Mouse (Mus musculus): Measurements from ENCODE around the gene Pias1.
A peak's percentile ranks its signal among the peaks of the same experiment; 100 is the strongest.

Pias1 gene

DNA sequence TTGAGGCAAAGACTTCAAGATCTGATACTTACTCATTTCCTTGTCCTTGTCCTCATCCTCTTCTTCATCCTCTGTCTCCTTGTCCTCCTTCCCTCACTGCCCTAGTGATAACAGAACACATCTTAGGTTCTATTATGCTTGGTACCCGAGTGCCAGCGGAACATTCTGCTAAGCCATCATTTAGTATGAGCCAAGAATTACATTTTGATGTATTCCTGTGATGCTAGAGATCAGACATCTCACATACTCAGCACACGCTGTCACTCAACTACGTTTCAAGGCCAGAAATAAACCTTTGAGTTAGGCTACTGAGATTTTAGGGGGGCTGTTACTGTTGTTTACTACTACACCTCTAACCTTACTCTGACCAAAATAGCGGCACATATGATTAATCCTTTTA is at the start of gene Pias1:
Gene Pias1, minus strand, starts transcription at position 101 of the 400 bp plus-strand sequence.
- DNase-seq (ENCODE audit: low spot score), result no peak

DNA sequence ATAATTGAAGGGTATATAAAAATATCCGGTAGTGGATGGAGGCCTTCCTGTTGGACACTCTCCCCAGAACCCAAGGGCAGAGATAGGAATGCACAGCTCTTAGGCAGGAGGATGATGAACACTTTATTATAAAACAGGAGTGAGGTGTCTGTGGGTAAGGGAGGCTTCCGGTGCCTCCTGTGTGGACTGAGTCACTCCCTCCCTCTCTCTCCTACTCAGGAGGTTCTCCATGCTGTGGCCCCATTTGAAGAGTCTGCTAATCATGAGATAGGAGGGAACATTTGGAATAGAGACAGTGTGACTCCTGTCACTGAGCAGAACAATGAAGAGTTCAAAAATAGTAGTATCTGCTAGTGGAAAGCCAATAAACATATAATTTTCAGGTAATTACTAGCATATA is 47.7 kb upstream of the Pias1 start:
- no peak for DNase-seq (ENCODE audit: low spot score)

DNA sequence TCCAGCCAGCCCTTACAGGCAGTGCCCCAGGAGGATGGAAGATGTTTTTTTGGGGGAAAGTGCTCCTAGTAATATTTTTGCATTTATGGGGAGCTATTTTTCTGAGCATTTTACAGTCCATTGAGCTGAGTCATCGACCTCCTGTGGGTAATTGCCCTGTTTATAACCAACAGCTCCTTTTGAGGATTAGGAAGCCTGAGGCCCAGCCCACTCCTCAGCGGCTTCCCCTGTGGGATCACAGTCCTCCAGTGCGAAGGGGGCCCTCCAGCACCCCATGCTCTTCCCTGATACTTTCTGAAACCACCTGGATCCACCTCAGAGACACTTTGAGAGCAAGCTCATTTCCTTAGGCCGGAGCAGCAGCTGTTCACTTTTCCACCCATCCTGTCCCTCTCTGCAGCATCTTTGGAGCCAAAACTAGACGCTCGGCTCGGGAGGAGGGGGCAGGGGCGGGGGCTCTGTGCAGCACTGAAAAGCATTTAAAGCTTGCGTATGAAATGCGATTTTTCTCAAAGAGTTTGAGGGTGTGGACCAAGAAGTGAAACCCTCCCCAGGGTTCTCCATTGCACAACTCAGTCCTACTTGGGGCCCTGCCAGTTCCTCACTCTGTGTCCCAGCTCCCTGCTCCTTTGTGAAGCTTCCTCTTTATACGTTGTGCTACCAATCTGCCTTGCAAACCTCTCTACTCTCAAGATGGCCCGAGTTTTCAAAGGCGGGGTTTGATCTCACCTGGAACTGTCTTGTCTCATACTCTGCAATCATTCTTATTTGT is 43.5 kb upstream of the Pias1 start:
- DNase-seq (ENCODE audit: low spot score), result peak; percentile 59

DNA sequence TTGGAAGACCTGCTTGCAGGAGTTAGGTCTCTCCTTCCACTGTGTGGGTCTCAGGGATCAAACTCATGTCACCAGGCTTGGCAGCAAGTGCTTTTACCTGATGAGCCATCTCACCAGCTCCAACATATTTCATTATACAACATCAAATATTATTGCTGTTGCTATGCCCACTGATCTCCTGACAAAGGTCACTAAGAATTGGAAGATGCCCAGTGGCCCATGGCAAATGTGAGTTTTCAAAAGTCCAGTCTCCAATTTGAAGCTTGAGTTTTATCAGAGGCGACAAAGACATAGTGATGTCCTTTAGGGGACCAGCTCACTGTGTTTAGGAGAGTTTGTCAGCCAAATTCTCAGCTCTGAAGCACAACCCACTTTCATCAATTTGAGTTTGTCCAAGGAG is 34.8 kb upstream of the Pias1 start:
- no peak for DNase-seq (ENCODE audit: low spot score)

DNA sequence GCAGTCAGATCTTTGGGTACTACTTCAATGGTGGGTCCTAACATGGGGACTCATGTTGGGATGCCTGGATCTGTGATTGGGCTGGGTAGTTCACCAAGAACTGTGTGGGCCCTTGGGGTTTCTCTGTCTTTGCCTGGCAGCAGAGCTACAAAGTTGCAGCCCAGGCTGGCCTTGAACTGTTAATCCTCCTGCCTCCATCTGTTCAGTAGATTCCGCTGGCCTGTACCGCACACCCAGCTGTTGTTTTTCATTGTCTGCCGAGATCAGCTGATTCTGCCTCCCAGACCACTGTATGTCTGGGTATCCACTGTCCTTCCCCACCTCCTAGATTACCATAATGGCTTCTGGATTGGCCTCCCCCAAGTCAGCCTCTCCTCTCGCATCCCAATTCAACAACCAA is 19.6 kb upstream of the Pias1 start:
- DNase-seq (ENCODE audit: low spot score), result no peak

DNA sequence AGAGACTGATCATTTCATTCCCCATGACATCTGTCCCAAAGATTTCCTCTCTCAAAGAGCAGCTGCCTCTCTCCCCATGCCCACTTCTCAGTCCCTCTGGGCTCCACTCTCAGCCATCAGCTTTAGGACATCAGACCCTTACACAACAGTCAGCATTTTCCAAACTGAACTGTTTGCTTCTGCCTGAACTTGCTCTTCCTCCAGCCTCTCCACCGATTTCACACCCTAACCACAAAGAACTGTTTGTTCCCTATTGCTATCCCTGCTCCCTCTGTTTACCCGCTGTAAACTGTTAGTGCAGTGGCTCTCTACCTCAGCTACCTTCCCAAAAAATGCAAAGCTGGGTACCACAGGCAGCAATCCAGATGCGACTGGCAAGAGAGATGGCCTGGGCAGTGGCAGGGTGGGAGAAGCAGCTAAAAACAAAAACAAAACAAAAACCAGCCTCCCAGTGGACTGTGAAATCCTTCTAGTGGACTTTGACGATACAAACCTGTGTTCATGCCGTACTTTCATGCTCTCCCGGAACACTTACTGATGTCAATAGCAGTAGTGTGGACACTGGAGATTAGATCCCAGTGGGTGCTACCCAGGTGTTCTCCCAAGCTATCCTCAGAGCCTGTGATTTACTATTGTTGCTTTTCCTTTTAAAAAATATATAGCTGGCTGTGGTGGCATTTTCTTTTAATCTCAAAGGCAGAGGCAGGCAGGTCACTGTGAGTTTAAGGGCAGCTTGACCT is 18.5 kb upstream of the Pias1 start:
- DNase-seq (ENCODE audit: low spot score), result no peak

DNA sequence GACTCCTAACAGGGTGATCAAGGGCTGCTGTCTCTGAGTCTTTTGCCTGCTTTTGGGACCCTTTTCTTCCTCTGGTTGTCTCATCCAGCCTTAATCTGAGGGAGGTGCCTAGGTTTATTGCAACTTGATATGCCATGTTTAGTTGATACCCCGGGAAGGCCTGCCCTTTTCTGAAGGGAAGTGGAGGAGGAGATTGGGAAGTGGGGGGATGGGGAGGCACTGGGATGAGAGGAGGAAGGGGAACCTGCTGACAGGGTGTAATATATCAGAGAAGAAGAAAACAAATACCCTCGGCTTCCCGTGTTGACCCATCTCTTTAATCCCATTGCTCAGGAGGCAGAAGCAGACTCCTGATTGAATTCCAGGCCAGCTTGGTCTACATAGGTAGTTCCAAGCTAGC is 10.8 kb upstream of the Pias1 start:
- DNase-seq (ENCODE audit: low spot score), result no peak

DNA sequence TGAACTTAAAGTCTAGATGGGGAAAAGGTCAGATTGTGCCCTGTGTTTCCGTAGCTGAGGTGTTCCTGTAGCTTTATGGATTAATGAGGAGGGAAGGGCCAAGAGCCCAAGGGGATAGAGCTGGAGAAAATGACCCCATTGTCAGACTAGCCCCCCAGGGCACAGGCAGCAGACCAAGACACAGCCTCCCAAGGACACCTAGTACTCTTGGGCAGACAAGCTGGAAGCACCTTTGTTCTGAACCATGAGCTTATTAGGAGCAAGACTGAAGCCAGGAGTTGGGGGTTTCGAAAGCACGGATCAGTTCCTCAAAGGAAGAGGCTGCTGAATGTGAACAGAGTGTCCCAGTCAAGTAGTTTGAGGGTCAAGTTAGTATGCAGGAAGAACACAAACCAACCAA is 9.9 kb upstream of the Pias1 start:
- DNase-seq (ENCODE audit: low spot score), result no peak

DNA sequence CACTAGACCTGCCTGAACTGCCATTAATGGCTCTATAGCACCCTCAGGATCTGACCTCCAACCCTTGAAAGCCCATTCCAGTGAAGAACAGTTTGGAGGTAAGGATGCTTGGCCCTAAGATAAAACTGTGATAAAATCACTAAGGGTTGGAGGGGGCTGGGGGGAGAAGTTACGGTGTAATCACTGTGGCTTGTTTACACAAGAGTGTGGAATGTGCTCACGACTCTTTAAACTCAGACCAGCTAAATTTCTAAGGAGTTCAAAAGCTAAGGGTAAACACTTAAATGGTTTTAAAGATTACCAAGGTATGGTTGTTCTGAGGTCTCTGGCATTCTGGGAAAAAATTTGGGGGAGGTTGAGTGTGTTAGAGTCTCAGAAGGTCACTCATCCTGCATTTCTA is 7.5 kb upstream of the Pias1 start:
- no peak for DNase-seq (ENCODE audit: low spot score)

DNA sequence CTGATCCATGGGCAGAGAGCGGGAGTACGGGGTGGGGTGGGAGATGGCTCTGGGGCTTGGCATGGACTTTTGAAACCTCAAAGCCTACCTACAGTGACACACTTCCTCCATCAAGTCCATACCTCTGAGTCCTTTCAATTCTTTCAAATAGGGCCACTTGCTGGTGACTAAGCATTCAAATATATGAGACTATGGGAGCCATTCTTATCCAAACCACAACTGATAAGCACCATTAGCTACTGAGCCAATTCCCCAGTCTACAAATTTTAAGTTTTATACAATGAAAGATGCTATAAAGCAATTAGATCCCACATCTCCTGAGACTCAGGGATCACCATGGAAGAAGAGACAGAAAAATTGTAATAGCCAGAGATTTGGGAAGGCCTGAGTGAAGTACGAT is 2.4 kb upstream of the Pias1 start:
- DNase-seq (ENCODE audit: low spot score), result no peak

DNA sequence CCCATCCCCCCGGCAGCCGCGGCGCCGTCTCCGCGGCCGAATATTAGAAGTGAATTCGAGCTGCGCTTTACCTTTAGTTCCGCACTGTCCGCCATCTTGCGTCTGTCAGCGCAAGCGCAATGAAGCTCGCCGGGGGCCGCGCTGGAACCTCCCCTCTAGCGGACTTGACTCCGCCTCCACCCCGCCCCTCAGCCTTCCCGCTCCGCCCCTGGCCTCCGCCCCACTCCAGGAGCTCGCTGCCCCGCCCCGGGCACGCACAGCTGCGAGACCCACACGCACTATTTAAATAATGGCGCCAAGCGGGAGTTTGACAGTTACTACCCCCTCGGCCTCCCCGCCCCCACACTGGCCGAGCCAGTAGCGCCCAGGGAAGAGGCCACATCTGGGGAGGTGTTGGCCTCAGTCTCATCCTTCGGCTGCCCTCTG is 6.9 kb downstream of the Pias1 start:
- peak; percentile 97 for DNase-seq (ENCODE audit: low spot score)

DNA sequence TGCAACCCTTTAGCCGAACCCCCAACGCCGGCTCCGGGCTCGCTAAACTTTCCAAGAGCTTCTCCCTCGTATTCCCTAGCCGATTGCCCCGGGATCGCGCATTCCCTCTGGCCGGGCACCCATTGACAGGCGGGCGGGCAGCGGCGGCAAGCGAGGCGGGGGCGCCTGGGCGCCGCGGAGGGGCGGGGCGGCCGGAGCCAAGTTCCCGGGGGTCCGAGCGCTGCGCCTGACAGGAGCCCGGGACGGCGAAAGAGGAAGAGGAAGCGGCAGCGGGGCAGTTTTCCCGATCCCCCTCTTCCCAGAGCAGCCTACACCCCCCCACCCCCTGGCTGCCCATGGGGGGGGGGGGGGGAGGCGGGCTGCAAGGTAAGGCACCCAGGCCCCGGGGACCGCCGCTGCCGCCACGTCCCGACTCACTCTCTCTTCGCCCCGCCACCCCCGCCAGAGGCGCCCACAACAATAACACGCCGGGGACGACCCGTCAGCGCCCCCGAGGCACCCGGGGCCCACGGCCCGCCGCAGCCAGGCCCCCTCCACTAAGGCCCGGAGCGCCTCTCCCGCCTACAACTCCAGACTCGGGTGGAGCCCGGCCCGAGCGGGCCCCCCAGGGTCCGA is 7.5 kb downstream of the Pias1 start:
- peak; percentile 26 for DNase-seq (ENCODE audit: low spot score)

DNA sequence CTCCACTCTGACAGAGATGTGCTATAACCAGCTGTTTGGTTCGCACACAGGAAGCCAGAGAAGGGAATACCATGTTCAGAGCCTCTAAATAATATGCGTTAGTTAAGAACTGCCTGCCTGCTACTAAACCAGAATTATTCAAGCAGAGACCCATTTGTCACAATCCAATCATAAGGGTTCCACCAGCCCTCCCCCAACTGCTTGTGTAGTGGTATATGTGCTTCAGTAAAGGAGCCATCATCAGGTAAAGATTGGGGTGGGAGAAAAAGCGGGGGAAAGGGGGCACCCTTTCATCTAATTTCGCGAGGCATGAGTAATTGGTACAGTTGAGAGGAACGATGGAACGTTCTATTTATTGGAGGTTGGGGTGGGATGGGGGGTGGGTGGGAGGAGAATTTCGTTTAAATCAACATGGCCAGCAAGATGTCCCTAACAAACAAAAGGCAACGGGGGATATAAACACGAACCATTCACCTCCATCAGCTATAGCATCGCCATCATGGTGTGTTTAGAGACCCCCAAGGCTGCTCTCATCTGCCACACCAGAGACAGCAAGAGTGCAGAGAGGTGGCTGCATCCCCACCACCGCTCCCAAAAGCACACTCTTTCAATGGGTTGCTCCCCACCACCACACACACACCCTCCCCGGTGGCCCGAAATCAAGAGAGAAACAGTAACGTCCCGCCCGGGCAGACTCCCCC is 8.1 kb downstream of the Pias1 start:
- no peak for DNase-seq (ENCODE audit: low spot score)

DNA sequence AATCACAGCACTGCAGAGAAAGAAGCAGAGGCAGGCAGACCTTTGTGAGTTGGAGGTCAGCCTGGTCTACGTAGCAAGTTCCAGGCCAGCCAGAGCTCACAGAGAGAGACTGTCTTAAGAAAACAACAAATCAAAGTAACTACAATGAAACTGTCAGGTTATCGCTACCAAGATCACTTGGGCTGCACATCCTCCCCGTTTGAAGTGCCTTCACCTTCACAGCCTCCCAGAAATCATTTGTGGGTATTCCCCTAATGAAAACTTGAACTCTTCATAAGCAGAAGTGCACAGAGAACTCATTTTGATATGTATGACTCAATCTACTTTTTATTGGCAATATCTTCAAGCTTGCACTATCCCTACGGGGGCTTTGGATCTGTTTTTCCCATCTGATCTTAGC is 10.6 kb downstream of the Pias1 start:
- DNase-seq (ENCODE audit: low spot score), result no peak

DNA sequence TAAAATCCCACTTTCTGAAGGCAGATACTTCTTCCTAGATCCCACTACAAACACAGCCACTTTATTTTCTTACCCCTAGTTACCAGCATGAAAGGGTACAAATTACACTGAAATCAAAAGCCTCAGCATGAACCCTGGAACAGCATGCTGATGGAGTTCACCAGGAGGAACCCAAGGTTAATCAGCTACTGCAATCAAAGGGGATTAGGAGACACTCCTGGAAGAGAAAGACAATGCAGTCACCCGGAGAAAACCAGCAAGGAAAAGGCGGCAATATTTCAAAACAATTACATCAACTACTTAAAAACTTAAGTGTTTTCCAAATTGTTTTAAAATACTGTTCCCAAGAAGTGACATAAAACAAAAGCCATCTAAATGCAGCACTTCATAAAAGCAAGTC is 11.9 kb downstream of the Pias1 start:
- no peak for DNase-seq (ENCODE audit: low spot score)

DNA sequence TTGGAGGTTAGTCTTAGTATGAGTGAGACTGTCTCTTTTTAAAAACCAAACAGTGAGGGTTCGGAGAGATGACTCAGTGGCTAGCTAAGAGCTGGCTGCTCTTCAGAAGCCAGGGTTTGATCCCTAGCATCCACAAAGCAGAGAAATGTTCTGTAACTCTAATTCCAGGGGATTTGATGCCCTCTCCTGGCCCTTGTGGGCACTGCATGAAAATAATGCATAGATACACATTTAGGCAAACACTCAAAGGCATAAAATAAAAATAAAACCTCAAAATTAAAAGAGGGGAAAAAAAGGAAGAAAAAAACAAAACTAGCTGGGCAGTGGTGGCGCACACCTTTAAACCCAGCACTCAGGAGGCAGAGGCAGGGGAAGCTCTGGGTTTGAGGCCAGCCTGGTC is 13.3 kb downstream of the Pias1 start:
- no peak for DNase-seq (ENCODE audit: low spot score)

DNA sequence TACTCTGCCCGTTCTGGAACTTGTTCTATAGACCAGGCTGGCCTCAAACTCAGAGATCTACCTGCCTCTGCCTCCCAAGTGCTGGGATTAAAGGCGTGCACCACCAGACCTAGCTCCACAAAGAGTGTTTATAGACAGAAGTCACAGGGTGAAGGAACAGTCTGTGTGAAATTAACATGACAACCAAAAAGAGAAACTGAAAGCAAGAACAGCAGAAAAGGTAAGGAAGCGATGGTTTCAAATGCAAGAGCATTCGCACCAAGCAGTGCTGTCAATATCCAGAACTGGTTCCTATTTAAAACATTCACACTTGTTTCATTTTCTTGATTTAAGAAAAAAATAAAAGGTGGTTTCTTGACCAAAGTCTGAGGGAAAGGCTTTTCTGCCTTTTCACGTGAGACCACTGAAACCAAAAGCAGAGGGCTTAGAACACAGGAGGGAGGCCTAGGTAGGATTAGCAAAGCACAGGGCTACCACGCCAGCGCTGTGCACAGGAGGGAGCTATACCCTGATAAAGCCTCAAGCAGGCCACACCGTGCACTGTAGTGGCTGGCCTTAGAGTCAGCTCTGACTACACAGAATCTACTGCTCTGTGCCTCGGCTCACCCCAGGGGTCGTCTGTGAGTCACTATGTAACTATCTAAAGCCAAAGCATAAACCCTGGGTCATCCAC is 15.5 kb downstream of the Pias1 start:
- DNase-seq (ENCODE audit: low spot score), result no peak

DNA sequence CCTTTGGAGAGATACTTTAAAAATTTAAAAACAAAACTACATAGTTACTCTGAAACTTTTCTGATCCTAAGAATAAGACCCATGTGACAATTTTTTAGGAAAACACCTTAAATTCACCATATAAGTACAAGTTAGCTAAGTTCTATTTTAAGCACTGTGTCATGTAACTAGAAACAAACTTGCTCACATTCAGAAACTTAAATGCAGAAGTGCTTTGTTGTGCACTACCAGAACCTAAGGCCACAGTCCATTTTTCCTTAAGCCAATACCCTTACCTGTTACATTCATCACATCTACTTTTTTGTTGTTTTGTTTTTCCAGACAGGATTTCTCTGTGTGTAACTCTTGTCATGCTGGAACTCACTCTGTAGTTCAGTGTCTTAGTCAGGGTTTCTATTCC is 17.4 kb downstream of the Pias1 start:
- DNase-seq (ENCODE audit: low spot score), result no peak

DNA sequence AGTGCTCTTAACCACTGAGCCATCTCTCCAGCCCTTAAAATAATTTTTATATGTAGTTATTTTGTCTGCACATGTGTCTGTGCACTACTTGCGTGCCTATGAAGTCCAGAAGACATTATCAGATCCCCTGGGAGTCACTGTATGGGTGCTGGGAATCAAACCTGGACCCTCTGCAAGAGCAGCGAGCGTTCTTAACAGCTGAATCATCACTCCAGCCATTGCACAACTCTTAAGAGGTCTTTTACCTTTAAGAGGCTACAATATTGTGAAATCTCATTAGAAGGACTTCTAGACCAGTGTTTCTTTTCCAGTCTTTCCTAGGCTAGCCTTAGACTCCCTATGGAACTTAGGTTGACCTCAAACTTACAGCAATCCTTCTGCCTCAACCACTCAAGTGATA is 21.7 kb downstream of the Pias1 start:
- no peak for DNase-seq (ENCODE audit: low spot score)

DNA sequence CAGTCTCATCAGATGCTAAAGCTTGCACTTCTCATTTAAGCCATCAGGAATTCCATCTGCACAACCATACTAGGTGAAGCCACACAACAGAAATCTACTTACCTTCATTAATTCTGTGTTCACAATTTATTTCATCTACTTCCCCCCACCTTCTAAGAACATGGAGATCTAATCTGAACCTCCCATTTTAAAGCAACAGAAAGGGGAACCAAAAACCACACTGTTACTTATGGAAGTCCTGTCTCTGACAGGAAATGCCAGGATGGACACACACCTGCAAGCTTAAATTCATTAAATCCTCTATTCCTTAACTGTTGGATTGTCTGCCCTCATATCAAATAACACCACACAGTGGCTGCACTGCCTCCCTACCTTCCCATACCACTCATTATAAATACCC is 35.0 kb downstream of the Pias1 start:
- DNase-seq (ENCODE audit: low spot score), result no peak

DNA sequence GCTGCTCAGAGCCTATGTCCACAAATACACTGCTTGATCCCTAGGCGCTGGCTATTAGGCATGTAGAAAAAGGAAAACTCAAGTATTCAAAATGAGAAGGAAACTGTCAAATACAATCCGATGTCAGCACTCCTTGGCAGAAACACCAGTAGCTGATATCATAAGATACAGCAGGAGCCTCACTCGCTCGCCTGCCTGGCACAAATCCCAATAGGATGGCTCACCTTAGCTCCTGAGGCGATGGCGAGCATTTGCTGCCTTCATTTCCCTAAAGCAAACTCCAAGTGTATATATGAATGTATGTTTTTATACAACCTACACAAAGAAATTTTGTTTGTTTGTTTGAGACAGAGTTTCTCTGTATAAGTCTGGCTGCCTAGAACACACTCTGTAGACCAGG is 42.4 kb downstream of the Pias1 start:
- DNase-seq (ENCODE audit: low spot score), result no peak

DNA sequence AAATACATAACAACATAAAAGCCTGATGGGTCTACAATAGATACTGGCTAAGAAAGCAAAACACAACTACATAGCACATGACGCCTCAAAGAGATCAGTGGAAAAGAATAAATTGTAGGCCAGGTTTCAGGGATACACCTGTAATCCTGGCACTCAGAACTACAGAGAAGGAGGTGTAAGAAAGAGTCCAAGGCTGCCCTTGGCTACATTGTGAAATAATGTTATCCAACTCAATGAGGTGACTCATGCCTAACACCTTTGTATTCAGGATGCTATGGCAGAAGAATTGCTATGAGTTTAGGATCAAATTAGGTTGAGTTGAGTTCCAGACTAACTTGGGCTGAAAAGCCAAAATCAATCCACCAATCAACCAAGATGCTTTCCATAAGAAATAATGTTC is 43.7 kb downstream of the Pias1 start:
- no peak for DNase-seq (ENCODE audit: low spot score)
